Mouse (Mus musculus): Measurements from ENCODE around the gene Gm1043.

Gene Gm1043

DNA sequence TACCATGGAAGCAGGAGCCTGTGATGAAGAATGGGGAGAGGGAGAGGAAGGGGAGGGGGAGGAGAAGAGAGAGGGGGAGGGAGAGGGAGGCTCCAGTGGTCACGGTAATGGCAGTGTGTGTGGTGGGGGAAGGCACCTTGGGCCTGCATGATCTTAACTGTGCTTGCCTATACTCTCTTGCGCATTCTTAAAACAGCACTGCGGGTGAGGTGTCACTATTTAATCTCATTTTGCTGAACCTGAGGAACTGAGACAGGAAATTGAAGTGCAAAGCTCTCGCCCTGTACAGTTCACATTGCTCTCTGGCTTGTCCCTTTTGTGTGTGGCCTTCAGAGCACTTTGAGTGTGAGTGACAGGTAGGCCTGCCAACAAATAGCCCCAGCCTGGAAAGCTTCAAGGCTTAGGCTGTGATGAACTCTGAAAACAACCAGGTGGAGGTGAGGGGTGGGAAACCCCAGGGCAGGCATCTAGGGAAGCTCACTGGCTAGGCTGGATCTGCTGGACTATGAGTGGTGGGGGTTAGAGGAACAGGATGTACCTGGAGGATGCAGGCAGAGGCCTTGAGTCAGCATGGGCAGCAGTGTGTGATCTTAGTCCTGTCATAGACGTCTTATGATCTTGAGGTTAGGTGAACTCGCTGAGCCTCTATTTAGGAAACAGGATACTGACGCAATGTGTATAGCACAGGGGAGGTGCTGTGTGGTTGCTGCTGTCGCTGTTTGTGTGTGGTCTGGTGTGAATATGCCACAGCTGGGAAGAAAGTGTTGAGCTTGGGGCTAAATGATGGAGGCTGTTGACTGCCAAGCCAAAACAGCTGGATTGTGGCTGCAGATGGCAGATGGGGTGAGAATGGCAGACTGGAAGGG lies 18.2 kb upstream of the Gm1043 start:
- in situ Hi-C loops (cut with MboI; ENCODE audit: low sequenced_read_pairs): no loop called here

DNA sequence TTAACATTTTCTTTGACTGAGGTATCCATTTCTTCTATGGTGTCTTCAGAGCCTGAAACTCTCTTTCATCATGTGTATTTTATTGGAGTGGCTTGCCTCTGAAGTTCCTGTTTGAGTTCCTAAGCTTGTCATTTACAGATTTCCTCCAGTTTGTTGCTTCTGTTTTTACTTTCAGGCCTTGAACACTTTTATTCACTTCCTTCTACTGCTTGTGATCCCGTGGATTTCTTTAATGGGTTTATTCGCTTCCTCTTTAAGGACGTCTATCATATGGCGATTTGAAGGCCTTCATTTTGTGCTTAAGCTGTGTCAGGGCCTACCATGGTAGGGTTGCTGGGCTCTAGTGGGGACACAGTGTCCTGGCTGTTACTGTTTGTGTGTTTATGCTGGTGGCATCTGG lies 11.5 kb upstream of the Gm1043 start:
- in situ Hi-C loops (cut with MboI; ENCODE audit: low sequenced_read_pairs): no loop called here

DNA sequence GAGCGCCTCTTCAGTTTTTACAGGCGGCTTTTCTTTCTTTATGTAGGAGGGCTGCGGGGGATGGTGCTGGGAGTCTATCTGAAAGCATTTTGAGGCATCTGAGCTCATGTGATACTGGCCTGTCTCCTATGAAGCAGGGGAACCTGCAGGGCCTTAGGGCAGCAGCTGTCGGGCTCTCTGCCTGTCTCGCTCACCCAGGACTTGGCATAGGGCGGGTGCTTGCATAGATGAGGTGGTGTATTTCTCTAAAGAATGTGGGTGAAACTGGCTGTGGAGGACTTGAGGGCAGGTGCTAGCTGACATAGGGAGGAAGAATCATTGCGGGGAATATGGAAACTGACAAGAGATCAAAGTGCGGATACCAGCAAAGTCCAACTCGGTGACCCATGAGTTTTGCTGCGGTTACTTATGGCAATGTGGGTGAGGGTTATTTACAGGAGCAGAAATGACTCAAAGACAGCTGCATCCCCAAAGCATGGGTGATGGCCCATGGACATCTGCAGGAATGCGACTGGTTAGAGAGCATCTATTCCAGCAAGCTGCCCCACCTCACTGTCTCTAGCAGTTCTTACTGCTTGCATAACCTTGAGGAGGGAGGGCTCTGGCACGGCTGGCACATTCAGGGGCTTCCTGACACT lies 8.4 kb upstream of the Gm1043 start:
- in situ Hi-C loops (cut with MboI; ENCODE audit: low sequenced_read_pairs): no loop called here

DNA sequence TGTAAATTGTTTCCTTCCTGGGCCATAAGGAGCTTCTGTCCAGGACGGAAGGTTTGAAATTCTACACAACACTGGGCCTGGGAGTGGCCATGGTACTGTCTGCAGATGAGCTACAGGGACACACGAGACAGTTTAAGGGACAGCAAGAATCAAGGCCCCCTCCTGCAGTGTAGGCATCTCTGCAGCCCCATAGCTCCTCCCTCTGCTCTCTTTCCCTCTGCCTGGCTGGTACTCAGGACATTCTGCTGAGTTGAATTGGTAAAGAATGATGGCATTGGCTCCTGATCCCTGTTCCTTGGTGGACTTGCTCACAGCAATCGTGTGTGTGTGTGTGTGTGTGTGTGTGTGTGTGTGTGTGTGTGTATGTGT lies 7.9 kb upstream of the Gm1043 start:
- in situ Hi-C loops (cut with MboI; ENCODE audit: low sequenced_read_pairs): no loop called here

DNA sequence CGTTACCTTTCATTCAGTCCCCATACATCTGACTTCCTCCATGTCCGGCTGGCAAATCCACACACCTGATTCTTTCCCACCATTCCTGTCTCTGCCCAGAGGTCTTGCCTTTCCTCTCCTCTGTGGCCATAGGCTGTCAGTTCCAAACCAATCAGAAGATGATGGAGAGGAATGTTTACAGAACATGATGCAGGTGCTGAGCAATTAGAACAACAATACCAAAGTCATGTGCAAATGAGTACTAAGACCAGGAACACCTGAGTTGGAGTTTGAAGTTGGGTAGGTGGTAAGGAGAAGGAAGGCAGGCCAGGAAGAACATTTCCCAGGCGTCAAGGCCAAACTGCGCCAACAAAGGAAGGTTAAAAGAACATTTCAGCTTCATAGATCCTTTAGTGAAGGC lies 5.7 kb upstream of the Gm1043 start:
- in situ Hi-C loops (cut with MboI; ENCODE audit: low sequenced_read_pairs): no loop called here

DNA sequence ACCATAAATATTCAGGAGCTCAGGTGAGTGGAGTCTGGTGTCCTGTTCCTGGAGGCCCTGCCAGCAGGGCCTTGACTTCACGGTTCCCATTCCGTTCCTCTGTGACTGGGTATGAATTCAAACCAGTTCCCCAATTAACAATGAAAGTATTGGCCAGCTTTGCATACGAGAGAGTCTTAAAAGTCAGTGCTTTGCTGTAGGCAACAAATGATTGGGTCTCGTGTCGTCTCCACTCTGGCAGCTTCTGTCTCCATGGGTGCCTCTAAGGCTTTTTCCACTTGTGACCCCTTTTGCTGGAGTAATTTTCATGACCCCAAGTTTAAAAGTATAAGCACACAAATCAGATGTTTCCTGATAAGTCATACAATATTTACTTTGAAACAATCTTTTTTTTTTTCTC lies 4.6 kb upstream of the Gm1043 start:
- in situ Hi-C loops (cut with MboI; ENCODE audit: low sequenced_read_pairs): no loop called here

DNA sequence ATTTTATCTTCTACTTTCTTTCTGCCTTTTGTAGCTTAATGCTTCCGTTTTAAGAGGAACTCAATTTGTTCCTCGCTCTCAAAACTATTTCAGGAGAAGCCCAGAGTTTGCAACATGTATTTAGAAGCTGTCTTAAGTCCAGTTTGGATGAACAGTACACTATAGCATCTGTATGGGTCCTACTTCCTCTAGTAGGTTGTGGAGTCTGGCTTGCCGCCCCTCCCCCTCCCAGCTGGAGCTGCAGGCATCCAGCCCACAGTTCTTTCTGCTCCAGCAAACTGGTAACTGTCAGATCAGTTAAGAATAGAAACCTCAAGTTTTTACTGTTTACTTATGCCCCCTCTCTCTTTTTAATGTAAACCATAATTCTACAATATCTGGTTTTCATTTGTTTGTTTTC lies 2.8 kb upstream of the Gm1043 start:
- in situ Hi-C loops (cut with MboI; ENCODE audit: low sequenced_read_pairs): no loop called here

DNA sequence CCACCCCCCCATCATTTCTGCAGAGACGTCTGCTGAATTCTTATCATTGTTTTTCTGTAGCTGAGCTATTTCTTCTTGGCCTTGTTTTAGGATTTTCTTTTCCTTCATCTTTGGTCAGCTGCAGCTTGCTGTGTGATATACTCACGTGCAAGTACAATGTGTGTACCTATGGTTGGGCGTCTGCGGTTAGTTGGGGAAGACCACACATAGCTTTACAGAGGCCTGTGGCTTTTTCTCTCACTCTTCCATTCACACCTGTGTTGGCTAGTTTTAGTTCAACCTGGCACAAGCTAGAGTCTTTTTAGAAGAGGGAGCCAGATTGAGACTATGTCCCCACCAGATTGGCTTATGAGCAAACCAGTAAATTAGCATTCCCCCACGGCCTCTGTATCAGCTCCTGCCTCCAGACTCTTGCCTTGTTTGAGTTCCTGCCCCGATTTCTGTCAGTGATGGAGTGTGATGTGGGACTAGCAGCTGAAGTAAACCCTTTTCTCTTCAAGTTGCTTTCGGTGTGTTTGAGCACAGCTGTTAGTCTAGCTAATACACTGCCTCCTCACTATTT lies 1.9 kb upstream of the Gm1043 start:
- in situ Hi-C loops (cut with MboI; ENCODE audit: low sequenced_read_pairs): no loop called here

DNA sequence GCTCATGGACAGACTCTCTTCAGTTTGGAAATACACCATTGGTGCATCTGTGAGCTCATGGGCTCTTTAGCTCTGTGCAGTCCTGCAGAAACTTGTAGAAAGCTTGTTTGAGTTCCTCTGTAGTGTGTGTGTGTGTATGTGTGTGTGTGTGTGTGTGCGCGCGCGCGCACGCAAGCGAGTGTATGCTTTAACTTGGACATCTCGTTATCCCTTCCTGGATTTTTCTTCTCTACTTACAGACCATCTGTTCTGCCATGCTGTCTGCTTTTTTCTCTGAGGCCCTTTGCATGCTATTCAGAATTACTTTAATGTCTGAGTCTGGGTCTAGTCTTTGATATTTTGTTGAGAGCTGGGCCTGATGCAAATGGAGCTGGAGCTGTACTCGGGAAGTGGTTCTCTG lies 1.3 kb upstream of the Gm1043 start:
- in situ Hi-C loops (cut with MboI; ENCODE audit: low sequenced_read_pairs): no loop called here

DNA sequence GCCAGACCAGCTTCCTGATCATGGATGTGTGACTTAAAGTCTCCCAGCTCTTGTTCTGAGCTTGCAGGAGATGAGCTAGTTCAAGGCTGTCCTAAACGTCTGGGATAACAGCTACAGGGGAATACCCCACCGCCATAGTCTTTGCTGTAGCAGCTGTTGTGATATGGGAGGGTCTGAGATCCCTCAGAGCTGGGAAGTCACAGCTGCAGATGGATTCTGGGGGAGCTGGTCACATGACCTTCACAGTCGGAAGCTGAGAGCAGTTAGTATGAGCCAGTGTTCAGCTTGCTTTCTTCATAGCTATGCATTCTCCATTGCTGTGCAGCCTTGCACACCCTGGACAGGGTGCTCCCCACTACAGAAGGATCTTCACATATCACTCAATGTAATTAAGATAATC lies 748 bp downstream of the Gm1043 start:
- in situ Hi-C loops (cut with MboI; ENCODE audit: low sequenced_read_pairs): no loop called here

DNA sequence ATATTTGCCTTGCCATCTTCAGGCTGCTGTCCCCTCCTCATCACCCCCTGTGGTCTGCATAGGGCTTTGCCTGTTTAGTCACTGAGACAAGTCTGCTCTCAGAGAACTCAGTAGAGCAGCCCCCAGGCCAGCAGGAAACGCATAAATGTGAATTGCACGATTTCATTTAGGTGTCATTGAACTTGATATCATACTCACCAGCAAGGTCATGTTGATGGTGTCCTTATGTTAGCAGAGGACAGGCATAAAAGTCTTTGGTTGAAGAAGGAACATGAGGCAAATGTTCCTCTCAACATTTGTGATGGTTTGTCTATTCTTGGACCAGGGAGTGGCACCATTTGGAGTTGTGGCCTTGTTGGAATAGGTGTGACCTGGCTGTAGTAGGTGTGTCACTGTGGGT lies 2.6 kb downstream of the Gm1043 start:
- in situ Hi-C loops (cut with MboI; ENCODE audit: low sequenced_read_pairs): no loop called here

DNA sequence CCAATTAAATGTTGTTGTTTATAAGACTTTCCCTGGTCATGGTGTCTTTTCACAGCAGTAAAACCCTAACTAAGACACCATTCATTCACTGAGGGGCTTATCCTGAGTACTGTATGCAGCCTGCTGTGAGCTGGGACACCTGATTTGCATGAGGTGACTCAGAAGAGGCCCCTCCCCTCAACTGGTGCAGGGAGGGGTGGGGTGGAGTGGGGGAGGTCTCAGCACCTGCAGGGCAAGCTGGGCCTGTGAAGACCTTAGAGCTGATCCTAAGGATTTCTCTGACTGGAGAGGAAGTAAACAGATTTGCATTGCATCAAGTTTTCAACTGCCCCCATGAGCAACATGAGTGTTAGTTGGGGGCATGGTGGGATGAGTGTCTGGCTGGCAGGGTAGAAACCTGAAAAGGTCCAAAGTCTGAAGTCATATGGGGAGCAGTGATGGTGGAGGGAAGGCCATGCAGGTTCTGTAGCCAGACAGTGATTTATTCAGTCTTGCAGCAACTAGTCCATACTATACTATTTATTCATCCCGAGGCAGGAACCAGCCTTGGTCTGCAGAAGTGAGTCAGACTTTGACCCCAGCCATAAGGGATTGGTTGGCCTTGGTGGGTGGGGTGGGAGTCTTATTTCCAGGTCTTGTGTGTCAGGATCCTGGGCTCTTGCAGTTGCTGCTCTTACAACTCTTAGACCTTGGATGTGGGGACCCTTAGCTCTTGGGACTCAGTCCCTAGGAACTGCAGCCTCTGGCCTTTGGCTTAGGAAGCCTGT lies 3.4 kb downstream of the Gm1043 start:
- in situ Hi-C loops (cut with MboI; ENCODE audit: low sequenced_read_pairs): no loop called here

DNA sequence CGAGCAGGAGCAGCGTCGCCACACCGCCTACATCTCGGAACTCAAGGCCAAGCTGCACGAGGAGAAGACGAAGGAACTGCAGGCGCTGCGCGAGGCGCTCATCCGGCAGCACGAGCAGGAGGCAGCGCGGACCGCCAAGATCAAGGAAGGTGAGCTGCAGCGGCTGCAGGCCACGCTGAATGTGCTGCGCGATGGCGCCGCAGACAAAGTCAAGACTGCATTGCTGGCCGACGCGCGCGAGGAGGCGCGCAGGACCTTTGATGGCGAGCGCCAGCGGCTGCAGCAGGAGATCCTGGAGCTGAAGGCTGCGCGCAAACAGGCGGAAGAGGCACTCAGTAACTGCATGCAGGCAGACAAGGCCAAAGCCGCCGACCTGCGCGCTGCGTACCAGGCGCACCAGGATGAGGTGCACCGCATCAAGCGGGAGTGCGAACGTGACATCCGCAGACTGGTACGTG lies 6.0 kb downstream of the Gm1043 start:
- in situ Hi-C loops (cut with MboI; ENCODE audit: low sequenced_read_pairs): no loop called here

DNA sequence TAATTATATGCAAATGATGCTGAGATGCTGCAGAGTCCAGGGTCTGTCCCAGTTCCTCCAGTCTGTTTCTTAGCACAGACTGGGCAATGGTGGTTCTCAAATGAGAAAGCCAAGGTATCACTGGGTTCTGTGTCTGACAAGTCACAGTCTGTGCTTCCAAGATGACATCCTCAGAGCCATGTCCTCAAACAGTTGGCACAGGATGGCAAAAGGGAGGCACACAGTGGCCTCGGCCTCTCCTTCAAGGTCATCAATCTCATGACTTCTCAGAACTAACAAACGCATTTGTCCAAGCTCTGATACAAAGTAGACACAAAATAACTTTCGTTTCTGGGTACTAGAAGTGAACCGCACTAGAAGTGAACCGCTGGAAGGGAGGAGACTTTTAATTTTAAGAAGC lies 9.8 kb downstream of the Gm1043 start:
- in situ Hi-C loops (cut with MboI; ENCODE audit: low sequenced_read_pairs): no loop called here

DNA sequence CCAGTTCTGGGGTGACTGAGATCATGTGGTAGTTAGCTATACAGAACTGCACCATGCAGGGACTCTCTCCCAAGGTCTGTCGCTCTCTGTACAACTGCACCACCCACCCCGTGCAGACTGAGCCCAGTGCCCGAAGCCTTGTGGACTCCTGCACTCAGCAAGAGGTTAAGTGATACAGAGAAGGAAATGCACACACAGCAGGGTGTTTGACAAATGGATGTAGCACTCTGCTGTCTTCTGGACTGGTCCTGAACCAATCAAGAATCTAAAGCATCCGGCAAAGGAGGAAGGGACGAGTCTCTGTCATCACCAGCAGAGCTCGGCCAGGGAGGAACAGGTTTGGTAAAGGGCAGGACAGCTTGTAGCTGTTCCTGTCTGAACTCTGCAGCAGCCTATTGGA lies 12.4 kb downstream of the Gm1043 start:
- in situ Hi-C loops (cut with MboI; ENCODE audit: low sequenced_read_pairs): no loop called here

DNA sequence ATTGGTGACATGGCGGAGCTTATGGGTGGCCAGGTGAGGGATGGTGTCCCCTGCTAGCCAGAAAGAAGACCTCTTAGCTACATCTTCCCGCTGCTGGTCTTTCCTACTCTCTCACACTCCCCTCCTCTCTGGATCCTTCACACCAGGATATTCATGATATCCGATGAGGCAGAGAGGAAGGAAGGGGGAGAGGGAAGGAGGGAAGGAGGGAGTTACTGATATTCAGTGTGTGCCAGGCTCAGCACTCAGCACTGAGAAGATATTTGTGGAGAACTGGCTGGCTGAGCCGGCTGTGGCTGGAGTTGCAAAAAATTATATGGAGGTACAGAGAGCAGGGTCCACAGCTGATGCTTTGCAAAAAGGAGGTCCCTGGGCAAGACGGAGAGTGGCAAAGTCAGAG lies 15.6 kb downstream of the Gm1043 start:
- in situ Hi-C loops (cut with MboI; ENCODE audit: low sequenced_read_pairs): no loop called here

DNA sequence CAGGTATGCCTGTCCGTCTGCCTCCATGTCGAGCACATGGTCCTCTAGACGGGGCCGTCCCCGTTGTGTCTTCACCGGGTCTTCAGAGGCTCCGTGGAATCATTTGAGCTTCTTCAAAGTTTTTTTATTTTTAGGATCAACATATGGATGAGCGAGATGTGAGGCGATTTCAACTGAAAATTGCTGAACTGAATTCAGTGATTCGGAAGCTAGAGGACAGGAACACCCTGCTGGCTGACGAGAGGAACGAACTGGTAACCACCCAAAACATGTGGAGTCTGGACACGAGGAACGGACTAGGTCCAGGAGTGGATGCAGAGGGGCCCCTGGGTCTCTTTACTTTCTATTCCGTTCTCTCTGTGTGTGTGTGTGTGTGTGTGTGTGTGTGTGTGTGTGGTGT lies 16.5 kb downstream of the Gm1043 start:
- in situ Hi-C loops (cut with MboI; ENCODE audit: low sequenced_read_pairs): no loop called here

DNA sequence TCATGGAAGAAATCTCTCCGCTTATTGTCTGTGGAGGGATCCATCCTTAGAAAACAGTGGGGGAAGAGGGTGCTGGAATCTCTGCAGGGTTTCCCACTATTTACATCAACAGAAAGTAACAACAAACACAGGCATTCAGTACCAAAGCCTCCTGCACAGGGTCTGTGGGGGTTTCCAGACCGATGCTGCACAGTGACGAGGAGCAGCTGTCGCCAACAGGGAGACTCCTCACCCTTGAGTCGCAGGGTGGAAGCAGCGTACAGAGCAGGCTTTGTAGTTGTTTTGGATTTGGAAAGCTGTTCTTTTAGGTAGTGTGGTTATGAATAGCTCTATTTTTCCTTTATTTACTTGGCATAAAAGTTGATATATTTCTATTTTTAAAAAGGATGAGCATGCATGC lies 16.9 kb downstream of the Gm1043 start:
- in situ Hi-C loops (cut with MboI; ENCODE audit: low sequenced_read_pairs): no loop called here

DNA sequence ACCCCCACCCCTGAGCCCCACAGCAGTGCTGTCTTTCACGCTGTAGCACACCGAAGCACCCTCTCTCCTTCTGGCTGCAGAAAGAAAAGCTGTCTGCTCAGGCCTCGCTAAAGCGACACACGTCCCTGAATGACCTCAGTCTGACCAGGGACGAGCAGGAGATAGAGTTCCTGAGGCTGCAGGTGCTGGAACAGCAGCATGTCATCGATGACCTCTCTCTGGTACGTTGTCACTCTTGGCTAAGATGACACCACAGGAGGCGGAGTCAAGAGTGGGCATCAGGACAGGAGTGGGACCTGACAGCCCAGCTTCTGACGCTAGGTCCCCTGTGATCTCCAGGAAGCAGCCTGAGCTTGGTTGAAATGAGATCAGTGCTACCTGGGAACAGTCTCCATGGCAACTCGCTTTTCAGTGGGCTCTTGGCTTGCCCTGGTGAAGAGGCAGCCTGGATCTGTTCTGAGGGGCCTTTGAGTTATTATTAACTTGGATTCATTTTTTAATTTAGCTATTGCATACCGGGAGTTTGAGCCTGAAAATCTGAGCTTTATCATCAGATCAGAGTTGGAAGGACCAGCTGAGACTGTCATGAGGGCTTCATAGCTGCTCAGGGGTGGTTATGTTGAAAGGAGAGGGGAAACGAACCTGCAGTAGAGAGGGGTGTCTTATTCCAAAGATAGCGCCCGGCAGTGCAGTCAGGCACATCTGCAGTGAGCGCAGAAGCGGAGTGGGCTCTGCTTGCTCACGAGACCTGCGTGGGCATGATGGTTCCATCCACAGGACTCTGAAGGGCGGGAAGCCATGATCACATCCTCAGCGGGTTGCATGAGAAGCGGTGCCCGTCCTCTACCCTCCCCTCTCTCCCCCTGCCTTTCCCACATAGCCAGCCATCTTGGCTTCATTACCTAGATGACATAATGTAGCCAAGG lies 20.6 kb downstream of the Gm1043 start:
- in situ Hi-C loops (cut with MboI; ENCODE audit: low sequenced_read_pairs): no loop called here

DNA sequence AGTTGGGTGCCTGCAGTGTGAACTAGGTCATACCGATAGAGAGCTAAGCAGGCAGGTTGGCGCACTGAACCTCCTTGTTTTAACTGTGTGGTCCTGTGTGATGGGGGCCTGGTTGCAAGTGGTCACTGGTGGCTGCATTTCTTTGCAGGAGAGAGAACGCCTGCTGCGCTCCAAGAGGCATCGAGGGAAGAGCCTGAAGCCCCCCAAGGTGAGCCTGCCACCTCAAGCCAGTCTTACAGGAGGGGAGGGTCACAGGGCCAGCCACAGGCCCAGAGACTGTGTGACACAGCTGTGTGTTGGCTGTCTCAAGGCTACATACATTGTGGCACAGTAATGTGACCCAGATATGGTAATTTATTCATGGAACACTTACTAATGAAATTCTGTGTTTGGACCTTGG lies 21.9 kb downstream of the Gm1043 start:
- in situ Hi-C loops (cut with MboI; ENCODE audit: low sequenced_read_pairs): no loop called here

DNA sequence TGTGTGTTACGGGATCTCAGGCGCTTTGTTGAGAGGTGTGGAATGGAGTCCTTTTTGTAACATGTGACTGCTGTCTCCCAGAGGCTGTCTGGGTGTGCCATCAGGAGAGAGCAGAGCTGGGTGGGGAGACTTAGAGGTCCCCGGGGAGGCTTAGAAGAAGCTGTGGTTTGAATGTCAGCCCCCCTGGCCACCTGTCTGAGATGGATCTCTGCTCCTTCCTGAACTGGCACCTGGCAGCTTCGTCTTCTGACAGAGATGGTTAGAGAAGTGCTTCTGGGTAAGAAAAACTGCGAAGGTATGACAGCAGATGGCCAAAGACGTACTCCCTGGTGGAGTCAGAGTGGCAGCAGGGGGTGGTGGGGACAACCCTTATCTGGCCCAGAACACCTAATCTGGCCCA lies 22.4 kb downstream of the Gm1043 start:
- in situ Hi-C loops (cut with MboI; ENCODE audit: low sequenced_read_pairs): no loop called here
